Mouse (Mus musculus) right cerebral cortex, postnatal 36 days (tissue): Measurements from ENCODE around the gene Eno2.
A peak's percentile ranks its signal among the peaks of the same experiment; 100 is the strongest.
"Not testable (repeated sequence)": the region's sequence is repeated elsewhere in the genome, so short reads cannot be mapped to it uniquely, and the experiment has no call there.

Experiments used
- DNase-seq, 2 experiments: peaks; one replicate each; pipeline ENCODE4 v3.0.0; 2022; ENCODE audit warnings: low spot score in 2 of 2, mixed read lengths in 1 of 2

Eno2 gene

DNA sequence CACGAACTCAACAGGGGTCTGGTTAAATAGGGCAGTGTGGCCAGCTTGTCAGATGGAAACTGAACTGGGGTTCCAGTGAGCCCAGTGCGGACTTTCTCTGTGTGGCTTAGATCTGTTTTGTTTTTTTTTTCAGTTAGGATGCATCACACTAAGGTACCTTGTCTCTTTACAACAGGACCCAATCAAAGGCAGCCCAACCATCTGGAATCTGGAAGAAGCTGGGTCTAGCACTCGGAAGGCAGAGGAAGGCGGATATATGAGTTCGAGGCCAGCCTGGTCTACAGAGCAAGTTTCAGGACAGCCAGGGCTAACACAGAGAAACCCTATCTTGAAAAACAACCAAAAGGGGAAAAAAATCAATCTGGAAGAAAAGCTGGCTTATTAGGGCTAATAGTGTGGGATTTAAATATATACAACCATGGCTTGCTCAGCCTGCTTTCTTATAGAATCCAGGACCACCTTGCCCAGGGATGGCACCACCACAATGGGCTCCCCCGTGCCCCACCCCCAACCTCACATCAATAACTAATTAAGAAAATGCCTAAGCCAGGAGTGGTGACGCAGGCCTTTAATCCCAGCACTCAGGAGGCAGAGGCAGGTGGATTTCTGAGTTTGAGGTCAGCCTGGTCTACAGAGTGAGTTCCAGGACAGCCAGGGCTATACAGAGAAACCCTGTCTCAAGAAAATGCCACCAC is 37.1 kb upstream of the Eno2 start:
- no peak for DNase-seq

DNA sequence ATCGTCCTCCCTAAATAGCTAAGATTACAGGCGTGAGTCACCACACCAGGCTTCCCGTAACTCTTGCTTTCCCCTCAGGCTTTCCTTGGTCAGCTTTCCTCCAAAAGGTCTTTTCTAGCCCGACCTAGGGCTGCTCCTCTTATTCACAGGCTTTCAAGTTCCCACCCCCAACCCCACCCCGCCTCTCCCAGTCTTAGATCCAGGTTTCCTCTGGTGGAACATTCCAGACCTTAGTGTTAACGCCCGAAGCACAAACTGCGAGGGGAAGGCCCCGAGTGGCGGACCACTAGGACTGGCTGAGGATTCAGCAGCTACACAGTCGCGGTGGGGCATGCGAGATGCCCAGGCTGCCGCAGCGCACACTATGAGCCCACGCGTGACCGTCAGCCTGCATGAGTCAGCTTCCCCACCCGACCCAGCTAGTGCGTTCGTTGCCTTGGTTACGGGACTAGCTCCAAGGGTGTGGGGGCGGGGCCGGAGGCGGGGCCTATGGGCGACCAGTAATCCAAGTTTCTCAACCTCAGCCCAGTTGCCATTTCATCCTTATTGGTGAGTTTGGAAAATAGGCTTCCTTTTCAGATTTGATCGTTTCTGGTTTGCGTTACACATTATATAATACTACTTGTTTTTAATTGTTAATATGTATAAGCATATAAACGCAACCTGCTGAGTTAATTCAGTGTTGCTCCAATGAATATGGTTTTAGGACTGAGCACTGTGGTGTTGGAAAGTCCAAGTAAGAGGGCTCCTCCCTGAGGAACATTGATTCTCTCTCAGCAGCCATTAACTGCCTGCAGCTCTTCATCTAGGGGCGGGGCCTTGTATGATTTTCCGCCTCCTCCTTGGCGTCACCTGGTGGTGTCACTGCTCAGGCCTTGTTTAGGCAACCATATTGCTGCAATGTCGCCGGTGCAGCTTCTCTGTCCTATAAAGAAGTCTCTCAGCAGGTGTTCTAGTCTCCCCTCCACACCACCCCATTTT is 36.2 kb upstream of the Eno2 start:
- peak; percentile 96 for DNase-seq

DNA sequence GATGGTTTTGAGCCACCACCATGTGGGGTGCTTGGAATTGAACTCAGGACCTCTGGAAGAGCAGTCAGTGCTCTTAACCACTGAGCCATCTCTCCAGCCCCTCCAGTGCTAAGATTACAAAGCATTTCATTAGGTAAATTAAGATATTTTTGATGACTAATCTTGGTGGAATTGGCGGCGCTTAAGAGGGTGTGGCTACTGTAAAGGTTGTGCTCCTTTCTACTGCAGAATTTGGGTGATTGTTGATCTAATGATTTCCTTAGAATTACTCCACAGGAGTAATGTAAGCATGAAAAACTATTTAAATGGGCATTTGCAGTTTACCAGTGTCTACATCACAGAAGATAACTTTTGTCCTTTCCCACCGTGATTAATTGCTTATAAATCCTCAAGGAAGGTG is 34.9 kb upstream of the Eno2 start:
- no peak for DNase-seq

DNA sequence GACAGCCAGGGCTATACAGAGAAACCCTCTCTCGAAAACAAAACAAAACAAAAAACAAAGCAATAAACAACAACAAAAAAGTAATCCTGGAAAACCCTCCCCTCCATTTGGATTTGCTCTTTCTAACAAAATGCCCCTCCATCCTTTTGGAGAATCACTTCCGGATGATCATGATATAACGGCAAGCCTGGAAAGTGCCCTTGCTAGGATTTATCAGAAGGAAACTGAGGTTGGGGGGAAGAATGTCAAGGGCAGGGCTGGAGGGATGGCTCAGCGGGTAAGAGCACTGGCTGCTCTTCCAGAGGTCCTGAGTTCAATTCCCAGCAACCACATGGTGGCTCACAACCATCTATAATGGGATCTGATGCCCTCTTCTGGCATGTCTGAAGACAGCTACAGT is 34.2 kb upstream of the Eno2 start:
- DNase-seq = not testable (repeated sequence)

DNA sequence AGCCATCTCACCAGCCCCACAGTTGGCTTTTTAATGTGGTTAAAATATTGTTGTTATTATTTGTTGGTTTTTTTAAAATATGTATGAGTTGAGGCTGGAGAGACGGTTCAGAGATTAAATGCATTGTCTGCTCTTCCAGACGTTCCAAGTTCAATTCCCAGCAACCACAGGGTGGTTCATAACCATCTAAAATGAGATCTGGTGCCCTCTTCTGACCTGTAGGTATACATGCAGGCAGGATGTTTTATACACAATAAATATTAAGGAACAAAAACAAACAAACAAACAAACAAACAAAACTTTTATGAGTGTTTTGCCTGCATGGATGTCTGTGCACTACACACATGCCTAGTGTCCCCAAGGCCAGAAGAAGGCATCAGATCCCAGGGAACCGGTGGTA is 33.6 kb upstream of the Eno2 start:
- DNase-seq = no peak

DNA sequence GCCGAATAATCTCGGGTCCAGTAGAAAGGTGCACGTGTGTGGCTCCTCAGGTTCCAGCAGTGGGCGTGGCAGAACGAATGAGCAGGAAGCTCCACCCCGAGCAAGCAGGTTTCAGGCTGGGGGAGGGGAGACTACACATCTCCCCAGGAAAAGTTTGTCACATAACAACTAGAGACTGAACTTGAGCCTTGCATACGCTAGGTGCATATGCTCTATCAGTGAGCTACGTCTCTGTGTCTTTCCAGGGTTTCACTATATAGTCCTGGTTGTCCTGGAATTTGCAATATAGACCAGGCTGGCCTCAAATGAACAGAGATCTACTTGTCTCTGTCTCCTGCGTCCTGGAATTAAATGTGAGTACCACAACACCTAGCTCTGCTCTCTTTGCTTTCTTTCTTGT is 32.9 kb upstream of the Eno2 start:
- not testable (repeated sequence) for DNase-seq

DNA sequence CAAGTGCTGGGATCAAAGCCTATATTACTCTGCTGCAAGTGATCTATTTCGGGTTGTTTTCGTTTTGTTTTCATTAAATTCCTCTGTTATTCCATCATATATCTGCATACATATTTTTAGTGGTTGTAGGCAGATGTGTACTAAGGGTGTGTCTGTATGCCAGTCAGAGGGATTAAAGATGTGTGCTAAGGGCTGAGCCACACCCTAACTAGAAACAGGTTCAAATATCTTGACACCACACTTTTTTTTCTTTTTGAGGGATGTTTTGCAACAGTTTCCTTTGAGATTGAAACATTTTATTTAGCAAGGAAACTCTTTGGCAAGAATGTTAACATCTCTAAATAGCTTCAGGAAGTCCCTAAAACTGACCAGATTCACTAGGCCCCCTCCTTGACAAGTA is 26.7 kb upstream of the Eno2 start:
- no peak for DNase-seq

DNA sequence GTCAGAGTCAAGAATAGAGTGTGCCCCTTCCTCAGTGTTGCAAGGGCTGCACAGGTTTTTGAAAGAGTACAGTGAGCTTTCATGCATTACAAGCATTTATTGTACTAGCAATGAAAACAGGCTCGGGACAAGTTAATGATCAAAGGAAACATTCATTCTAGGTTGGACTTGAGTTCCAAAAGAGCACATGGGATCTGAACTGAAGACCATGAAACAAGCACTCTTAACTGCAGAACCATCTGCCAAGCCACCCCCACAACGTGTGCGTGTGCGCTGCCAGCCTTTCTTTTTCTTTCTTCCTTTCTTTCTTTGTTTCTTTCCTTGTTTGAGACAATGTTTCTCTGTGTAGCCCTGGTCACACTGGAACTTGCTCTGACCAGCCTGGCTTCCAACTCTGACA is 26.3 kb upstream of the Eno2 start:
- no peak for DNase-seq

DNA sequence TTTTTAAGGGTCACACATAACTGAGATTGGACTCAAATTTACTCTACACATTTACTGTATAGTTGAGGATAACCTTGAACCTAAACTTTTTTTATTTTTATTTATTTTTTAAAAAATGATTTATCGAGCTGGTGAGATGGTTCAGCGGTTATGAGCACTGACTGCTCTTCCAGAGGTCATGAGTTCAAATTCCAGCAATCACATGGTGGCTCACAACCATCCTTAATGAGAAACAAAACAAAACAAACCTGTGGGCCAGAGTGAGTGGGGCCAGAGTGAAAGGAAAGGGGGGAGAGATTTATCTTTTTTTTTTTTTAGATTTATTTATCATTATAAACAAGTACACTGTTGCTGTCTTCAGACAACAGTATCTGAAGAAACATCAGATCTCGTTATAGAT is 22.4 kb upstream of the Eno2 start:
- no peak for DNase-seq

DNA sequence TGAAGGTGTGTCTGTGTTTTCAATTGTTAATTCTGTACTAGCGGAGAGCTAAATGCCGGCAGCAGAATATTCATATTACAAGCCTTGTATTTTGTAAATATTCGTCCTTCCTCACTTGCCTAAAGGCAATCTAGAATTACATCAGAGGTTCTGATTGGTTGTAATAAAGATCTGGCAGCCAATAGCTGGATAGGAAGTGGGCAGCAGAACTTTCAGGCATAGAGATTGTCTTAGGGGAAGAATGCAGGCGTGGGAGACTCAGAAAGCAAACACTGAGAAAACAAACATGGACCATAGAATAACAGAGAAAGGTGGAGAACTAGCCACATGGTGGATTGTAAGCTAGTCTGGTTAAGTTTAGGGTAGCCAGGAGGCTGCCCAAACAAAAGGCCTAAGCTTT is 20.6 kb upstream of the Eno2 start:
- no peak for DNase-seq

DNA sequence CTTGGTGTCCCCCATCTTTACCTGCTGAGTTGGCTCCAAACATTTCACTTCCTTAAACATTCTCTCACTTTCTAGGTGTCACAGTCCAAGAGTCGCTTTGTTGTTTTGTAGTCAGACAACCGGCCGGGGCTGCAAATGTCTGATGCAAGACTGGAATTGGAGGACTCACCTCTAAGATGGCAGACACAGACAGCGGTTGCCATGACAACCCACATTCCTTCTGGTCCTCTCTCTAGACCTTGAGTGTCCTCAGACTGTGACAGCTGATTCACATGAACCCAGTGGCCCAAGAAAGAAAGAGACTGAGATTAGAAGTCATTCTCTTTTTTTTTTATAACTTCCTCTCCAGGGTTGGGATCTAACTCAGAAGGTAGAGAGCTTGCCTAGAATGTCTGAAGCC is 20.0 kb upstream of the Eno2 start:
- no peak for DNase-seq

DNA sequence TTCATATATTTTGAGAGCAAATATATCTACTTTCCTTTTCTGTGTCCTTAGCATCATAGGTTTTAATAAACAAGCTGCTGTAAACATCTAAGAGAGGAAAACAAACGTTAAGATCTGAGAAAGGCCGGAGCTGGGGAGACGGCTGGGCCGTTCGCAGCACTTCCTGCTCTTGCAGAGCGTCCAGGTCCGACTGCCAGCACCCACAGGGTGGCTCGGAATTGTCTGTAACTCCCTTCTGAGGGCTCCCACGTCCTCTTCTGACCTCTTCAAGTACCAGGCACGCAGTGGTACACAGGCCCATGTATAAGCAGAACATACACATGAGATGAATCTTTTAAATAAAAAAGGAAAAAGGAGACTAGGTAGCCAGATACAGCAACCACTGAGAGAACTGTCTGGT is 18.2 kb upstream of the Eno2 start:
- no peak for DNase-seq

DNA sequence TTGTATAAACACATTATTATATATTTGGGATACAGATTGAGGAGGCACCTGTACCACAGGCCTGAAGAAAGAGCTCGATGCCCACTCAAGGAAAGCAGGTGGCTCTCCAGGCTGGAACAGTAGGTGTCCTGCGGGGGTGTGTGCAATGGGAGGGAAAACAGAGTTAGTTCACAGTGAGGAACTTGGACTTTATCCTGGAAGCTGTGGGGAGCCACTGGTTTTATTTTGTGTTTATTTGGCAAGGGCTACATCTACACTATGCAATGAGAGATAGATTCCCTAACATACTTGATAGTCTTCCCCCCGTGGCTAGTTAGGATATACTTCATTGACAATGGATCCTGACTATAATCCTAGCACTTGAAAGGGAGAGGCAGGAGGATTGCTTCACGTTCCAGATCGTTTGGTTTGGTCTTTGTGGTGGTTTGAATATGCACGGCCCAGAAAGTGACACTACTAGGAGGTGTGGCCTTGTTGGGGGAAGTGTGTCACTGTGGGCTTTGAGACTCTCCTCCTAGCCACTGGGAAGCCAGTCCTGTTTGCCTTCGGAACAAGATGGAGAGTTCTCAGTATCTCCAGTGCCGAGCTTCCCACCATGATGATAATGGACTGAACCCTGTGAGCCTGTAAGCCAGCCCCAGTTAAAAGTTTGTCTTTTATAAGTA is 17.4 kb upstream of the Eno2 start:
- no peak for DNase-seq

DNA sequence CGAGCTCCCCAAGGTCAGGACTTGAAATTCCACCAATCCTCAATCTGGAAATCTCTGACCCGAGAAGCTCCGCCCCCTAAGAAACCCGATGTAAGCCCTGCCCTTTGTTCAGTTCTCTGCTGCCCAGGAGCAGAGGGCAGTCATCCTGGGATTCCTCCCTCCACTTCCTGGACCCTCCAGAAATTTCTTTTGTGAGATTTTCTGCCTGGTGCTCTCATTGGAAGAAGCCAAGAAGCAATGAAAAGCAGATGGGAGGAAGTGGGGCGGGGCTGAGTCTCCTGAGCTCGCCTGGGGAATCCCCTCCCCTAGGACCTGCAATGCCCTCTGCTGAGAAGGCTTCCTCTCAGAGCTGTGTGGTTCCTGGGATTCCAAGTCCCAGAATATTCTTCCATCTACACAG is 13.0 kb upstream of the Eno2 start:
- no peak for DNase-seq

DNA sequence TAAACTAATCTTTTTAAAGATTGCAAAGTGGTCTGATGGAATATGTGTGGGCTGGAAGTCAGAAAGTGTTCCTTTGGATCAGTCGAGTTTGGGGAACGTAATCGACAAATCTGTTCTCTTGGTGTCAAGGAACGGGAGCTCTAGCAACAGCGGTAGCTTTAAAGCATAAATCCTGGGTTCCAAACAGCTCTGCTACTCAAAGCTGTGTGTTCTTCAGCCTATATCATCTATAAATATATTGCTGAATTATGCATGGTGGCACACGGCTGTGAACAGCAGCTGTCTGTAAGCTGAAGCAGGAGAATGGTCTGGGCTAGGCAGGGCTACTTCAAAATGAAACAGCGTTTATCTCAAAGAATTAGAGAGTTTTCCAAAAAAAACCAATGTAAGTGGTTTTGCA is 11.4 kb upstream of the Eno2 start:
- DNase-seq = no peak

DNA sequence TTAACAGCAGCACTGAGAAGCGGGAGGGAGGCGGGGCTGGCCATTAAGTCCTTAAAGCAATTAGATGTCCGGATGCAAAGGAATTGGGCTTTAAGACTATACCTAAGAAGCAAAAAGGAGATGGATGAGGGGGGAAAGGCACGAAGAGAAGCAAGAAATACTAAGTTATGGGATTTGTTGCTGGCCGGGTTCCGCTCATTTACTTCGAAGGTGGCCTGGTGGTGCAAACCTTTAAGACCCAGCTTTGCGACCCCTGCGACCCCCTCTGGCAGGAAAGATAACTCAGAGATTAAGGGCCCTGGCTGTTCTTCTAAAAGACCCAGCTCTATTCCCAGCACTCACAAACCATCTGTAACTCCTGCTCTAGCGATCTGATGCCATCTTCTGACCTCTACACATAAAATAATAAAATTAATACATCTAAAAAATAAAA is 10.5 kb upstream of the Eno2 start:
- no peak for DNase-seq

DNA sequence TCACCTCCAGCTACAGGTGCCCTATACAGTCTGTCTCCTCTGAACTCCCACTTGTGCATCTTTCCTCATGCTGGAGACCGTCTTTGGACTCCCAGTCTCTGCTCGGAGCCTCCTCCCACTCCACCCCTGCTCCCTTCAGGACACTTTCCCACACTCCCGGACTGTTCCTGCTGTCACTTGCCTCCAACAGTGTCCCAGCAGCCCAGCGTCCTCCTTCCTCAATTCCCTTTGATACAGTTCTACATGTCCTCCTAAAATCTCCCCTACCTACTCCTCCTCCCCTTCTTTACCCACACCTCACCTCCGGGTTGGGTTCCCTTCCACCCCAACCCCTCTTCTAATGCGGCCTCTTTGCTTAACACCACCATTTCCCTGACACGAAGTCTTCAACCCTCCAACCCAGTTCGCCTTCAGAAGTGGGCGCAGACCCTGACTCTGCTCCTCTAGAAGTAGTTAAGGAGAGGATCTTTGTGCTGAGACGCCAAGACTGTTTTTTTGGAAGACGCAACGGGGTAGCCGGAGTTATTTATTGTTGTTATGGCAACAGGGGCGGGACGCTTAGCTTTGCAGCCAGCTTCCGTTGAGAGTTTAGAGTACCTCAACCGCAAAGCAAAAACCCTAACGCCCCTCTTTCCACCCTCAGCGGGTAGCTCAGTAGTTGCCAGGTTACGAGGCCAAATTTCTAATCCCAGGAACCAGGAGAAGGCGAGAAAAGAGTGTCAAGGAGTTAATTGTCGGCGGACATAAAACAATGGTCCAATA is 9.9 kb upstream of the Eno2 start, which contains the start of gene Lrrc23:
Gene Lrrc23 (minus strand): TSS at position 506 of the 762 bp plus-strand sequence.
- DNase-seq = no peak

DNA sequence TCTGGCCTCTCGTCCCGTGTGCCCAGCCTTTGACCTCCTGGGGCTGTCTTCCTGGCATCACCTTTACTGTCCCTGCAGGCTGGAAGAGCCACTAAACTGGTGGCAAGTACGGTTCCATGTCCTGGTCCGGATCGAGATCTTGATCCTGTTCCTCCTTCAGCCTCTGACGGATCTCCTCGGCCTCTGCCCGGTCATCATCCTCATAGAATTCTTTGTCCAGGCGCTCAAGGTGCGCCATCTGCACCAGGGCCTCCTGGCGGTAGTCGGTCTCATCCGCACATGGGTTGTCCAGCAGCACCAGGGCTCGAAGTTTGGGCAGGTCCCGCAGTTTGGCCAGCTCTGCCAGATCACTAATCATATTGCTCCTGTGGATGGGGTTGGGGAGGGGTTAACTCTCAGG is 1.0 kb upstream of the Eno2 start:
- no peak for DNase-seq

DNA sequence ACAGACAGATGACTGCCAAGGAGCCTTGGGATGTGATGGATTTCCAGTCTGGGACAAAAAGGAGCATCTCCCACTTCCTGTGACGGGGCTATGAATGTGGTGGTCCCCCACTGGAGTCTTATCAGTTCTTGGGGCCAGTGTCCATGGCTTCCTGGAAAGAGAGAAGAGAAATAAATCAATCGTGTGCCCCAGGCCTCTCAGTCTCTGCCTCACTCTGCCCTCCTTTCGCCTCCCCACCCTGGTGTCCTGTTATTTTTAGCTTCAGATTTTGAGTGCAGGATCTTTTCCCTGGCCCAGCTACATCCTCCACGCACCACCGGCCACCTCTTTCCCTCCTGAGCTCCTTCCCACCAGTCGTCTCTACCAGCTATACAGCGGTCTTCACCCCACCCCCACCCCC is 540 bp upstream of the Eno2 start:
- no peak for DNase-seq

DNA sequence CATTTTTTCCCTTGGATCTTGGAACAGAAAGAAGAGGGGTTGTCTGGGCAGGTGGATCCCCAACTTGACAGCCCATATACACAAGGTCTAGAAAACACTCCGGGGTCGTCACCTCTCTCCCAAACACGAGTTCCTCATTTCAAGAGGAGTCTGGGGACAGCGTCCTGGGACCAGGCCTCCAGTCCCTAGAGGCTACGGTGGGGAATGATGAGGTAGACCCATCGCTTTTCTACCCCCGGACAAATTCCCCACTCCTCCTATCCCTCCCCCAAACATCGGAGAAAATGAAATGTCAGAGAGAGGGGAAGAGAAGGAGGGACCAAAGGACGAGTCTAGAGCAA is 799 bp downstream of the Eno2 start:
- DNase-seq = no peak

DNA sequence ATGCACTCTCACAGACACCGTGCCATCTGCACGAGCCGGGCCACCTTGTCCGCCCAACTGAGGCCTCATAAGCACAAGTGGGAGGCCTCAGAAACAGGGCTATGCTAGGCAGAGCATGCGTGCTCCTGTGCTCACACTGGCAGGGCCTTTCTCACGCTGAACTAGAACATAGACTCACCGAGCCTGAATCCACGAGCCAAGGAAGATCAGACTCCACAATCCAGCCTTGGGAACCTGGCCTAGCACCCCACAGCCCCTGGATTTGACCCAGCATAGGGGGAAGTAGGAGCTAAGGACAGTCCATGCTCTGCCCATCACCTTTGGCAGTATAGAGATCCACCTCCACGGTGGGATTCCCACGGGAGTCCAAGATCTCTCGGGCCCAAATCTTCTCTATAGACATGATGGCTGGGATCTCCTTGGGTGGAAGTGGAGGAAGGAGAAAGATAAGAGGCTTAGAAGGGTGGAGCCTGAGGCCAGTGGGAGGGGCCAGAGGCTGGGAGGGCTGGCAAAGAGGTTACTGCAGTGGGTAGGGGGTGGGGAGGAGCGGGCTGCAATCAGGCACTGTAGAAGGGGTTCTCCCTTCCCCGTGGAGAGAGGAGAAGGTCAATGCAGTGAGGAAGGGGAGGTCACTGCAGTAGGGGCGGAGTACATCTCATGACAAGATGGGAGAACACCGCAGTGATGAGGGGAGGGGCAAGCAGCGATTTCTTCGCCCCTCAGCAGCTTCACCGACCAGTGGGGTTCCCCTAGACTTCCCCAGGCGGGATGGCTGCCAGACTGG is 1.4 kb downstream of the Eno2 start:
- no peak for DNase-seq
